Mouse (Mus musculus) testis, adult 2 months (tissue): ENCODE data around the gene Gm45062.
"Not testable (repeated sequence)": the region's sequence is repeated elsewhere in the genome, so short reads cannot be mapped to it uniquely, and the experiment has no call there.

Experiments used
- CTCF ChIP-seq: fragments of 200-500 bp; IDR thresholded peaks from 2 replicates; pipeline ENCODE4 v1.5.1; 2012; ENCODE audit warnings: low read depth, mild to moderate bottlenecking, inconsistent platforms, low read length, moderate library complexity; ENCODE audit not compliant: control insufficient read depth, insufficient read depth, insufficient replicate concordance
- POLR2A ChIP-seq: fragments of 200-500 bp; IDR thresholded peaks from 2 replicates; pipeline ENCODE4 v1.6.1; 2012; ENCODE audit warnings: low read depth, mild to moderate bottlenecking, inconsistent platforms, low read length, moderate library complexity; ENCODE audit not compliant: control insufficient read depth

DNA sequence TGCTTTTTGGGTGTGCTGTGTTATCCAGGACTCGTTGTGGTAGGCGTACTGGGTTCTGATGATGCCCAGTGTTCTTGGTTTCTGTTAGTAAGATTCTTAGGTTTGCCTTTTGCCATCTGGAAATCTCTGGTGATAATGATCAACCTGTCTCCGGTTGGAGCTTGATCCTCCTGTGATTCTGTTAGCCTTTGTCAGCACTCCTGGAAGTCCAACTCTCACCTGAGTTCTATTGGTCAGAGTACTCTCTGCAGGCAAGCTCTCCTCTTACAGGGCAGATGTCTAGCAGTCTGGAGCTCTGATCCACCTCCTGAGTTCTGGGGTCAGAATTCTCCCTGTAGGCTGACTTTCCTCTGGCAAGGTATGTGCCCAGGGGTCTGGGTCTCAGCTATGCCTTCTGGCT lies 72.2 kb downstream of the Gm45062 start:
- not testable (repeated sequence) for TF ChIP-seq POLR2A, CTCF
